Mouse (Mus musculus): Measurements from ENCODE around the gene Jam3.

The Jam3 gene

GRCm38 (mm10) chr9:27154763-27155530 lies at the start of gene Jam3:
Gene Jam3, minus strand, starts transcription at chr9:27155421.
- no peak for DNase-seq

DNA sequence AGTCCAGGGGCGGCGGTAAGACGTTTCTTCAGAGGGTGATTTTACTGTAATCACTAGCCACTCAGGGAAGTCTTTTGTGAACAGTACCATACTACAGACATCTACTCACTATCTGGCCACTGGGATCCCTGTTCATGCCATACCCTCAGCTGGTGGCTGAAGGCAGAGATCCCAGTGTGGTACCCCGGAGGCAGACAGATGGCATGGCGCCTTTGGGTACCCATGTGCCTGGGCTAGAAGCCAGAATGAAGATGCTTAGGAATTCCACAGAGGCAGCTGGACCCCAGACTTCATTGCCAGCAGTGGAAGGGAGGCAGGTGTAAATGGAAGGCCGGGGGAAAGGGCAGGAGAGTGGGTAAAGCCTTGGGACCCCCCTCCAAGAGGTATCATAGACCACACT lies 49.0 kb upstream of the Jam3 start:
- DNase-seq, result no peak

DNA sequence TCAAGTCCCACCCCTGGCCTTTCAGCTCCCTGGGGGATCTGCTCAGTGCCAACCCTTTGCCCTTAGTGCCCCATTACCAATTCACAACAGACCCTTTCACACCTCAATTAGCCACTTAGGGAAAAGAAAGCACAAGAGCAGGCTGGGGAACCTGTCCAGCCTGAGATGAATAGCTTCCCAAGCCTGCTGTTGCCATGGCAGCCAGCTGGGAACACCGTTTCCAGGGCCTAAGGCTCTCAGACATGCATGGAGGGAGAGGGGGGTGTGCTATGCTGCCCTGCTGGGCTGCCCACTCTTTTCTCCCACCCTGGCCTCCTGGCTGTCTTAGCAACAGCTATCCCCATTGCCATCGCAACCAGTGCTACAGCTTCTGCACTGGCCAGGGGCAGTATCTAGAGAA lies 47.9 kb upstream of the Jam3 start:
- DNase-seq, result no peak

GRCm38 (mm10) chr9:27201472-27202219 lies 46.4 kb upstream of the Jam3 start:
- no peak for DNase-seq

DNA sequence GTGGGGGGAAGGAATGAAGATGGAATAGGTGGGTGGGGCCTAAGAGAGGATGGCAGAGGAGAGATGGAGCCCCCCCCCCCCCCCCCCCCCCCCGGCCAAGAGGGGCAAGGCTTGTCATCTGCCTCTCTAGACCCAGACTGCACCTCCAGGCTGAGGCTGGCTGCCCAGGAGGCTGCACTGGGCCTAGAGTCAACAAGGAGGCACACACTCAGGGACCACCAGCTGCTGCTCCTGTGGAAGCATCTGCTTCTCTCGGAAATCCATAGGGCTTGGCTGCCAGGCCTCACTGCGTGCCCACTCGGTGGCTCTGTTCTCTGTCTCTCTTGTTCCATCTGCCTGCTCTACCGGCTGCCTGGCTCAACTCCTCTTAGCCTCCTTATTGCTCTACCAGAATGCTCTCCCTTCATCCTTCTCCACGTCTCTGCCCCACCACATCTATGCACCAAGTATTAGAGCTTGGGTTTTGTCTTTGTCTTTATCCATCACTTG lies 38.4 kb upstream of the Jam3 start:
- no peak for DNase-seq

DNA sequence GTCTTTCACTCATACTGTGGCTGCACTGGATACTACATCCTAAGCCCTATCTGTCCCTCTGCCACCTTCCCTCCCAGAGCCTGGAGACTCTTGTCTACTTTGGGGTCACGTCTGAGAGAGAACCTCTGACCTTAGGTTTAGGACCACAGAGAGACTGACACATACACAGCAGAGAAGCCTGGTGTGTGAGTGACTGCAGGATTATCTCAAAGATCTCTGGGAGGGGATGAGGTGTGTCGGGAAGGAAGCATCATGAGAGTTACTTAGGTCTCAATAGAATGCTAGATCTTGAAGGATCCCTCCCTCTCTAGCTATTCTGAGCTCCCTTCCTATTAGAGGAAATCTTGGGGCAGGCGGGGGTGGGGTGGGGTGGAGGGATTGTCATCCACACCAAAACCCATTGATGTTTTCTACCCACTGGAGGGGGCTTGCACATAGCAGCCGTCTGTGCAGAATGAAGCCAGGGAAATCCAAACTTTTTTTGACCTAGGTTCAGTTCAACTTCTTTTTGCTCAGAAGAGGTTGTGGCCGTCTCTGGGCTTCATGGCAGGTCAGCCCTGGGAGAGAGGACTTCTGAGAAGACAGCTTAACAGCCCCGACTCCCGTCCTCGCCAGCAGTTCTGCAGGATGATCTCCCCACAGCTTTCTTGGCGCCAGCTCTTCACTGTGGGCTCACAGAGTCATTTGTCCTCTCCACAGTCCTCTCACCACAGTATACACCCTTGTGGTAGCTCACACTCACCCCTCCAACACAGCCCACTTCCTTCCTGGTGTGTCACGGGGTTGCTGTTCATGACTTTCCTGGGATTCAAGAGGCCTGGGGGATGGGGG lies 37.8 kb upstream of the Jam3 start:
- DNase-seq, result no peak

DNA sequence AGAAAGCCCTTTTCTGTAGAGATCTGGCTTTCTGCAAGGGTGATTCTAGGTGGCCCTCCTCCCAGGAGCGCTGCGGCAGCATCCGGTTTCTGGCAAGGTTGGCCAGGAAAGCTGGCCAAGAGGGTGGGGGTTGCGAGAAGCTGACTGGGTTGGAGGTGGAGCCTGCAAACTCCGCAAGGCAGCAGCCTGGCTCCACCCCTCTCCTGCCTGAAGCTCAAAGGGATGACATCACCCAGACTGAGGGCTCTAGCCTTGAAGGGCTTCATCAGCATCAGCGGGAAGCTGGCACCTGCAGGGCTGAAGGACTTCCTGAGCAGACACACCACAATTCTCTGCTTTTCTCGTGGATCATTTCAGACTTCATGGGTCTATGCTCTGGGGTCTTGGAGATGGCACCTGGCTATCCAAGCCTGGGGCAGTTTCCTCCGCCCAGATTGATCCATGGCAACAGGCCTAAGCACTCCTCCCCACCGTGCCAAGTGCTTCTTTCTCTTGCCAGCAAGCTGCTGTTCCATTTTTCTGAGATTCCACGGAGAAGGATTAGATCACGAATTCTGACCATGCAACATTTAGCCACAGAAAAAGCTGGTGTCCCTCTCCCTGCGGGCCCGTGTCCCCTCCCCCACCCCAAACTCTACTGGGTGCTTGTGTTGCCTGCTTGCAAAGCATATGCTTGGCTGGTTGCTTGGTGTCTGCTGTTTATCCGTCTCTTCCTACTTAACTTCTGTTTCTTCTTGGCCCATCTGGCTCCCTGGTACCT lies 37.0 kb upstream of the Jam3 start:
- no peak for DNase-seq

- DNase-seq, result no peak
Observed at GRCm38 (mm10) chr9:27191501-27191981, 36.3 kb upstream of the Jam3 start.

DNA sequence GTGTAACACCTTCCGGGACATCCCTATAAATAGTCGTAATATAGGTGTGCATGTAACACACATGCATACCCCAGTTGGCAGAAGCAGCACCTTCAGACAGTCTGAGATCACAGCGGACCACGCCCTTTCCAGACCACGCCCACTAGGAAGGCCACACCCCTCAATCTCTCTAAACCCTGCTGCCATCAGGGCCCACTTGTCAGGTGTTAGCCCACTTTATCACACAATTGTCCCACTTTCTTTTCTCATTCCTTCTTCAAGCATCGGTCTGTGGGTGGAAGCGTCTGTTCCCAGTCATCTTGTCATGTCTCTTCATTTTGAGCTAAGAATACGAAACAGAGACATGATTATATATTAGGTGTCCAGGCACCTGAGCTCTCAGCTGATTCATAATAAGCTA lies 35.2 kb upstream of the Jam3 start:
- no peak for DNase-seq

DNA sequence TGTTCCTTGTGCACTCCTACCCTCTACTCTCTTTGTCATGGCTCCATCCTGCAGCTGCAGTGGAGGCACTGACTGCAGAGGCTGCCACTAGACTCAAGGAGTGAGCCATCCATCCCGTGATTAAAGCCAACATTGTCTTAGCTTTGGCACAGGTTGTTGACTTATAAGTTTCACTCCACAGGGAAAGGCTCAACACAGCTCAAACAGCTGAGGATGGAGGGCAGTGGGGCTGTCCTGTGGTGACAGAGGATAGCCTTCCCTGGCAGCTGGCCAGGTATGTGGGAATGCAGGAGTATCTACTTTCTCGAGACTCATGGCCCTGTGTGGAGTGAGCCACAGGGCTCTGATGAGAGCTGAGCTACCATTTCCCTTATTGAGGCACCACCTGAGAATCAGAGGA lies 34.1 kb upstream of the Jam3 start:
- DNase-seq, result no peak

DNA sequence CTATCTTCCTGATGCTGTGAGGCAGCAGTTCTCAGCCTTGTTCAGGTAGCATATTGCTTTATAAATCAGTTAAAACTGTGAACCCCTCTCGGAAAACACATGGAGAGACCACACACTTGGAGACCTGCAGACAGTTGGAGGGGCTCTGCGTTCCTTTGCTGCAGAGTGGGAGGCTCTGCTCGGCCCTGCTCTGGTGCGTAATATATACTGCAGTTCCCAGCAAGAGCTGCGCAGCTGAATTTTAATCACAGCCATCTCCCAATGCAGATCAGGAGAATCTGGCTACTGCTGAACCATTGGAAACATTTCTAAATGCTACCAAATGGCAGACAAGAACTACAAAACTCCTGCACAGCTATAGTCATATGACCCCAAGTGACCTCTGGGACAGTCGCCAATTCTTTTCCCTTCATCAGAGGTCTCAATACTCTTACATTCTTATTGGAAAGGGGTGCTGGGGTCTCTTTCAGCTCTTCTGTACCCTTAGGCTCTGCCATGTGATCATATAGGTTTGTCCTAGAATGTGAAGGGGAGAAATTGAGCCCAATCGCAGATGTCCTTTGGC lies 33.5 kb upstream of the Jam3 start:
- DNase-seq, result no peak

- DNase-seq, result no peak
Observed at GRCm38 (mm10) chr9:27185820-27186219, 30.6 kb upstream of the Jam3 start.

DNA sequence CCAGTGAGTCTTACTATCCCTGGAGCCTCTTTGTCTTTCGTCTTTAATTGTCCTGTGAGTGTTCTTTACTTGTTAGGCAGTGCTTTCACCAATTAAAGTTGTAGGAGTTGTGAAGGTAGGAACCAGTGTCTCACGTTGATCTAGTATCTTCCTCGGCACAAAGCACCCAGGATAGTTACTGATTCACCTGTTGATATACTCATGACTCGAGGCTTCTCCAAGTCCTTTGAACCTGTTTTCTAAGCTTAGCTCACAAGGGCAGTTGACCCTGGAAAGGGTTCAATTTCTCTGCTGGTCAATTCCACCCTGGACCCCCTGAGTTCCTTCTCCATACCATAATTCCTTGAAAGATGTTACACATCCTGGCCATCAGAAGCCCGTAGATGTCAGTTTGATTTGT lies 26.9 kb upstream of the Jam3 start:
- DNase-seq, result no peak

DNA sequence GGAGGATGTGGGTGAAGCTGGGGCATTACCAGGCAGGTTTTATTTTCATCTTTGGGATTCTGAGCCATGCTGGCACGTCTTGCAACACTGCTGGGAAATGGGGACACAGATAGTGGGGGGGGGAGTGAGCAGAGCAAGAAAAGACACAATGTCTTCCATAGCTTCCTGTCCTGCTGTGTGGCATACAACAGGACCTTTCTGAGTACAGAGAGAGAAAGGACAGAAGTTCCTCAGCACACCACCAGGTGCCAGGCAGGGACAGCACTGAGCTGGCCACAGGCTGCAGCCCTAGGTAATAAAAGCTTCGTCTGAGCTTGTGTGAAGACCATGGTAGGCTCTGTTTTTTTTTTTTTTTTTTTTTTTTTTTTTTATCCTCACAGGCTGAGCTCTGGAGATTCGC lies 25.3 kb upstream of the Jam3 start:
- DNase-seq, result no peak

DNA sequence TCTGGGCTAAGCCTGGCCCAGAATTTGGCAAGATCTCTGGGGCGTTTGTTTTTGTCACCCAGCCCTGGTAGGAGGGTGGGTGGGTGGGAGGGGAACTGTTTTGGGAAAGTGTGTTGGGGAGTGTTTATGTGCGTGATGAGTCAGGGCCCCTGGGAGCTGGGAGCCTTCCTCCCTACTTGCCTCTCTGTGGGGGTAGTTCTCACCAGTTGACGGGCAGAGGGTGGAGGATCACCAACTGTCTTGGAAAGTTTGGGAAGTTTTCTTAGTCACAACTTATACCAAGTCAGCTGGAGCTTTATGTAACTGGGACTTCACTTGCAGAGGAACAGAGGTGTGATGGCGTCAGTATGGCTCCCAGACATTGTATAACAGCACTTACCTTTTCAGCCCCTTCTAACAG lies 23.7 kb upstream of the Jam3 start:
- no peak for DNase-seq

- no peak for DNase-seq
Observed at GRCm38 (mm10) chr9:27176154-27176553, 20.9 kb upstream of the Jam3 start.

DNA sequence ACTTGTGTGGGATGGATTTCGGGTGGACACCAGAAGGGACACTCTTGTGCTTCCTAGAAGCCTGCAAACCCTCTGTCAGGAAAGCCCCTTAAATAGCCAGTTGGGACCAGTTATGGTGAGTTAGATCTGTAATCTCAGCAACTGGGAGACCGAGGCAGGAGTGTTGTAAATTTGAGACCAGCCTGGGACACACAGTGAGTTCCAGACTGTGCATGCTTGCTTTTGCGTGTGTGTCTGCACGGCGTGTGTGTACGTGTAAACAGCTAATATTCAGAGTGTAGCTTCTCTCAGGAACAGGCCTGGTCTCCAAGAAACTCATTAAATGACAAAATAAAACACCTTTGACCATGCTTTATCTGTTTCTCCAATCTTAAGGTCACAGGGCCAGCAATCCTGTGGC lies 20.5 kb upstream of the Jam3 start:
- DNase-seq, result no peak

GRCm38 (mm10) chr9:27175241-27175640 lies 20.0 kb upstream of the Jam3 start:
- DNase-seq, result no peak

GRCm38 (mm10) chr9:27174079-27174478 lies 18.9 kb upstream of the Jam3 start:
- no peak for DNase-seq

- DNase-seq, result no peak
Observed at GRCm38 (mm10) chr9:27173646-27174045, 18.4 kb upstream of the Jam3 start.

DNA sequence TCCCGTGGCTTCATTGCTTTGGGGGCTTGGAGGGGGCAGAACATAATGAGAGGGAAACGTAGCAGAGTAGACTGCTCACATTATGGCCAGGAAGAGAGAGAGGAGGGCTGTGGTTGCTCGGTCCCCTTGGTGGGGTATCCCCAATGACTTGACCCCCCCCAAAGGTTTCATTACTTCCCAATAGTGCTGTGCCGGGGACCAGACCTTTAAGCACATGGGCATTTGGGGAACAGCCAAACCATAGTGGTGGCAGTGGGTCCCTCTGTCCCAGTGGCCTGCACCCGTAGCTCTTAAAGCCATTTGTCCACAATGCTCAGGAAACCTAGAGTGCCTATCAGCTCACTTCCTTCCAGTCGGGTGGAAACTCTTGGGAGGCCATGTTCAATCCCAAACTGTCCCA lies 17.6 kb upstream of the Jam3 start:
- DNase-seq, result no peak

GRCm38 (mm10) chr9:27170726-27171125 lies 15.5 kb upstream of the Jam3 start:
- no peak for DNase-seq
